Mouse (Mus musculus): ENCODE measurements around the gene Cga. TPM values are rescaled to one million over a fixed set of nuclear protein-coding genes. Genes with fewer than 3 reads are reported as not detected.

The Cga gene
- polyA plus RNA-seq, 1 experiment from 2014 or later = not detected

- Histone ChIP-seq H3K9me3 (ENCODE audit: control insufficient read depth) (no peaks in the 10 kb centered on the region), H3K27me3 (replicated peaks; ENCODE audit: control insufficient read depth, insufficient read depth, low read length) (no peaks in the 10 kb centered on the region), H3K4me2 (replicated peaks; ENCODE audit: low read depth) (no peak overlapping the region), H3K27ac (ENCODE audit: low read depth, low read length) (no peak overlapping the region), H3K4me3 (ENCODE audit: low read depth, low read length) (no peak overlapping the region), H3K4me1 (replicated peaks; ENCODE audit: control insufficient read depth, insufficient read depth, low read length) (no peaks in the 10 kb centered on the region), H3K36me3 (ENCODE audit: control insufficient read depth, insufficient read depth) (no peaks in the 10 kb centered on the region; the same call in 1 of the 2 replicates), H3K9ac (ENCODE audit: low read depth, low read length) (no peak overlapping the region)
- ATAC-seq = no peak
- TF ChIP-seq CTCF (IDR thresholded peaks at IDR 0.05; ENCODE audit: low read depth) = no peak
Observed at GRCm38 (mm10) chr4:34947181-34947580, 53.6 kb downstream of the Cga start.

GRCm38 (mm10) chr4:34953716-34954115, 60.1 kb downstream of the Cga start:
- WGBS = 79% methylated on average over 10 of the region's 10 CpGs
- no peak overlapping the region for H3K9ac ChIP-seq (ENCODE audit: low read depth, low read length)
- no peaks in the 10 kb centered on the region for H3K4me1 ChIP-seq (replicated peaks; ENCODE audit: control insufficient read depth, insufficient read depth, low read length)
- H3K9me3 ChIP-seq (ENCODE audit: control insufficient read depth) = no peaks in the 10 kb centered on the region
- no peak for ATAC-seq
- H3K4me2 ChIP-seq (replicated peaks; ENCODE audit: low read depth) = no peak overlapping the region
- no peaks in the 10 kb centered on the region for H3K27me3 ChIP-seq (replicated peaks; ENCODE audit: control insufficient read depth, insufficient read depth, low read length)
- H3K36me3 ChIP-seq (ENCODE audit: control insufficient read depth, insufficient read depth) = no peaks in the 10 kb centered on the region; the same call in 1 of the 2 replicates
- no peak overlapping the region for H3K27ac ChIP-seq (ENCODE audit: low read depth, low read length)
- no peak overlapping the region for H3K4me3 ChIP-seq (ENCODE audit: low read depth, low read length)
- TF ChIP-seq CTCF (IDR thresholded peaks at IDR 0.05; ENCODE audit: low read depth) = no peak

Other genes starting within 250 kb of the Cga start
- gene Slc35a1, start 206.3 kb upstream of the Cga start, polyA plus RNA-seq (2015; fragmentation: Nextera tagmentation; extraction: Ambion mirVana) = 25.2 and 27.0 TPM in 2 replicates
- 0.17 TPM in 1 of 2 replicates, not detected in the other for gene Cfap206, start 163.6 kb upstream of the Cga start, polyA plus RNA-seq (2015; fragmentation: Nextera tagmentation; extraction: Ambion mirVana)
- not detected in 2 replicates for gene Gm136, start 137.5 kb upstream of the Cga start, polyA plus RNA-seq (2015; fragmentation: Nextera tagmentation; extraction: Ambion mirVana)
- 59.1 and 60.1 TPM in 2 replicates for gene Smim8, start 115.4 kb upstream of the Cga start, polyA plus RNA-seq (2015; fragmentation: Nextera tagmentation; extraction: Ambion mirVana)
- gene Zfp292, start 10.8 kb upstream of the Cga start, polyA plus RNA-seq (2015; fragmentation: Nextera tagmentation; extraction: Ambion mirVana) = 8.0 and 8.7 TPM in 2 replicates

All from intestine, postnatal 0 days (tissue).